ENCODE assay signal across 28 mouse cellular contexts in the genomic region with DNA sequence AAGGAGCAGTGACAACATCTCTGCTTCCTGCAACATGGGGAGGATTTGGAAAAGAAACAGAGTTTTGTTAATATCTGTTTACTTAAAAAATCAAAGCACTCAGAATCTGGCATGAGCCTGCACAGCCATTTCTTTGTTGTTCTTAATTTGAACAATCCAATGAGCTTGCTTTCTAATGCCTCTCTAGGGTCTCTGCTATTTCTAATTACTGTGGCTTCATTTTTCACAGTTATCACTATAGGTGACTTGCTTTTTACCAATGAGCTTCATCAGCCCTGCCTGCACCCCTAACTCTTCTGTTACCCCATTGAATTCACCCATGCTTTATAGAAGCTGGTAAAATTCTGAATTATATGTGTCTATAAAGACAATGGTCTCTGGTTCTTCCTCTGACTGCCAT. TPM values are rescaled to one million over a fixed set of nuclear protein-coding genes. Genes with fewer than 3 reads are reported as not detected.
"Had no signal": no experiment of that assay in that cellular context is flagged by ENCODE, and none has a peak within 500 bp of the region (broad histone marks: within the 10 kb centered on the region; RNA-seq: fewer than 3 reads in every experiment).

No protein-coding gene starts in this region.

- H3K4me3 ChIP-seq: heart, adult 2 months; heart, embryonic 13.5 days; heart, embryonic 15.5 days; hindbrain, embryonic 12.5 days; hindbrain, embryonic 15.5 days; kidney, embryonic 15.5 days; left cerebral cortex, adult 2 months; limb, embryonic 10.5 days; limb, embryonic 12.5 days had no signal

- H3K27ac ChIP-seq: heart, adult 2 months; heart, embryonic 13.5 days; heart, embryonic 15.5 days; hindbrain, embryonic 12.5 days; hindbrain, embryonic 15.5 days; hindbrain, postnatal 0 days; kidney, embryonic 15.5 days; kidney, postnatal 0 days; left cerebral cortex, adult 2 months; limb, embryonic 10.5 days; limb, embryonic 12.5 days had no signal

- H3K36me3 ChIP-seq: heart, embryonic 13.5 days; heart, embryonic 15.5 days; hindbrain, embryonic 12.5 days; hindbrain, embryonic 15.5 days; kidney, embryonic 15.5 days; limb, embryonic 10.5 days; limb, embryonic 12.5 days had no signal

- H3K4me1 ChIP-seq: heart, embryonic 13.5 days; heart, embryonic 15.5 days; hindbrain, embryonic 12.5 days; hindbrain, embryonic 15.5 days; limb, embryonic 12.5 days had no signal

- H3K27me3 ChIP-seq: heart, embryonic 13.5 days; heart, embryonic 15.5 days; hindbrain, embryonic 12.5 days; hindbrain, embryonic 15.5 days; kidney, embryonic 15.5 days; limb, embryonic 12.5 days had no signal

- DNase-seq: forebrain, postnatal 0 days; gastrocnemius, postnatal 14 days; gastrocnemius, postnatal 36 days; heart, adult 2 months; heart, postnatal 14 days; heart, postnatal 36 days; kidney, adult 11 months; kidney, adult 2 months; kidney, adult 9 months; kidney, postnatal 14 days; kidney, postnatal 36 days; layer of hippocampus, adult 9-11 months; layer of hippocampus, postnatal 36 days; liver had no signal

- H3K9me3 ChIP-seq: heart, embryonic 13.5 days; heart, embryonic 15.5 days; hindbrain, embryonic 12.5 days; hindbrain, embryonic 15.5 days; kidney, embryonic 15.5 days; limb, embryonic 10.5 days; limb, embryonic 12.5 days had no signal

- H3K9ac ChIP-seq: forebrain, postnatal 0 days; heart, embryonic 13.5 days; heart, embryonic 15.5 days; hindbrain, embryonic 12.5 days; hindbrain, embryonic 15.5 days; kidney, embryonic 15.5 days; limb, embryonic 12.5 days had no signal

- ATAC-seq: forebrain, postnatal 0 days; hindbrain, postnatal 0 days; intestine, embryonic 16.5 days had no signal

- H3K4me2 ChIP-seq: heart, embryonic 11.5 days; heart, embryonic 13.5 days; heart, embryonic 15.5 days; hindbrain, embryonic 12.5 days; hindbrain, embryonic 15.5 days; kidney, embryonic 15.5 days; limb, embryonic 12.5 days had no signal

RNA-seq across cellular contexts. Expression of gene Sst, which starts 41.0 kb away (rescaled TPM):
- polyA plus RNA-seq: gonadal fat pad, adult 2 months; heart, adult 2 months; heart, embryonic 15.5 days; heart, postnatal 0 days; kidney, adult 2 months; kidney, postnatal 0 days had no signal
